Mouse (Mus musculus): Measurements from ENCODE around the gene Dner.
"Not testable (repeated sequence)": the region's sequence is repeated elsewhere in the genome, so short reads cannot be mapped to it uniquely, and the experiment has no call there.

Dner gene

DNA sequence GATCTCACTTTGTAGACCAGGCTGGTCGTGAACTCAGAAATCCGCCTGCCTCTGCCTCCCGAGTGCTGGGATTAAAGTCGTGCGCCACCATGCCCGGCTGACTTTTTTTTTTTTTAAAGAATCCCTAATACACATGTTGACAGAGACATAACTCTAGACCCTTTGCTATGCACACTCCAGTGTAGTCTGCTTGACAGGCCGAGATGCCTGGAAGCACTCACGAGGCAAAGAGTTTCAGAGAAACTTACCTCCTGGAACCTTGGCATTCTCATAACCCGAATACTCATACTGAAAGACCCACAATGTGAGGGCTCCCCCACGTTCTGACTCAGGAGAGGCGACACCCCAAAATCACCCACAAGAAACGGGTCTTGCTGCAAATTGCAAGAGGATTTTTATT, 364.2 kb downstream of the Dner start:
- DNase-seq (ENCODE audit: low spot score in 2 of 2) = not testable (repeated sequence)

DNA sequence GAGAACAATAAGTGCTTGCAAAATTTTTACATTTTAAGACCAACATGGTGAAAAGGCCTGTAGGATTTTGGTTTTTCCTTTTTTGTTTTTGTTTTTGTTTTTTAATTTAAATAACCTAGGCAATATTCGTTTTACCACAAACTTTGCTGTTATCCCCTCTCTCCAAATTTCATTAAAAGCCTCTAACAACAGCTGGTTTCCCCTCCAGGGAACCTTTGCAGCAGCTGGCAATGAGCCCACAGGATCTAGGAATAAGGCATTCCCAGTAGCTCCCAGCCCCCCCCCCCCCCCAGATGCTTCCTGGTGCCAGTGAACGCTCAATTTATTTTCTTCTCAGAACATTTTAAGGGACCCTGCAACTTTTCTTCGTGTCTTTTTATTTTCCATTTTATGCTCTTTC, 370.7 kb downstream of the Dner start:
- DNase-seq (ENCODE audit: low spot score in 2 of 2) = no peak

DNA sequence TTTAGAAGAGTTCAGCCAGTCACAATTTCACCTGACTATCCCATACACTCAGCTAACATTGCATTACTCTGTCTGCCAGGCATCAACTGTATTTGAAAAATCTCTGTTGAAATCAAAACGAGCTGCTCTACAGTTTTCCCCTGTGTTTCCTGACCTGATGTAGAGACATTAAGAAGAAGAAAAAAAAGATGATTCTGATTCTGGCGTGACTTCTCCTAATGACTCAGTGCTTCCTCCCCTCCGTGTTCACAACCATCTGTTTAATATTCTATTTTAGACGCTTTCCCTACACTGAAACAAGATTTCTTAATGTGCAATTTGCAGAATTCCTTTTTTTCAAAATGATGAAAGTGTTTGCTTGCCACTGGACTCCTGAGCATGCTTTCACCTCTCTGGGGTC, 374.7 kb downstream of the Dner start:
- DNase-seq (ENCODE audit: low spot score in 2 of 2) = no peak
